Mouse (Mus musculus): ENCODE measurements at regions not wholly inside any gene's neighbourhood (a gene's known extent, or its start where the extent isn't known, plus 50 kb on each side); places are given as distances from the start of the nearest gene placed in this dataset.

DNA sequence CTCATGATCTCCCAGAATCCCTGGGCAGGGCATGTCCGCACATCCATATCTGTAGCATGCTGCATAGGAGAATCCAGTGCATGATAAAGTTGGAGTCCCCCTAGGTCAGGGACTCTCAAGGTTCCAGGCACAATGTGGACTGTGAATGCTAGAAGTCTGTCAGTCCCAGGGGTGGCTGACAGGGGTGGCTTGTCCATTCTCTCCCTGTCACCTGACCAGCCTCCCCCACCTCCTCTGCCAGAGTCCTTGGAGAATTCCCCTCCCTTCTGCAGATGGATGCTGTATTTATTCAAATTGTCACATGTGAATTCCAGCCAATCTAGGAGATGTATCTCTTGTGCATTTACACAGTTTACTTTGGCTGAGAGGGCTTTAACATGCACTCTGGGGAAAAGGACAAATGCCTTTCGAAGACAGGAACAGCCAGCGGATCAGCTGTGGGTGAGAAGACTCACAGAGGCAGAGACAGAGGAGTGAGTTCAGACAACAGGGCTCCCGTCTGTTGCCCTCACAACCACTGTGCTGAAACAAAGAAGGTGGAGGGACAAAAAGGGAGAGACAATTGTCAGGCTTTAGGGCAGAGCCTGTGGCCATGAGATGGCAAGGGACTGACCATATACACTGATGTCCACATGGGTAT, 246.7 kb upstream of the Kazn start:
- no peak for TF ChIP-seq POLR2A (IDR thresholded peaks at IDR 0.05; ENCODE audit: low read depth, low read length)
- no peak for TF ChIP-seq CTCF (conservative IDR thresholded peaks at IDR 0.05; ENCODE audit: insufficient read depth, insufficient read length, low read depth, low read length)
